Mouse (Mus musculus) cortical plate, adult 2 months (tissue): Measurements from ENCODE around the gene Dnajc3.

Experiments used
- CTCF ChIP-seq: fragments of 200-500 bp; IDR thresholded peaks from 2 replicates; pipeline ENCODE4 v1.5.1; 2011; ENCODE audit warnings: mild to moderate bottlenecking, control low read depth, low read length; ENCODE audit not compliant: insufficient read depth; ENCODE audit errors: extremely low read depth
- POLR2A ChIP-seq: fragments of 200-500 bp; IDR thresholded peaks from 2 replicates; pipeline ENCODE4 v1.6.1; 2011; ENCODE audit warnings: mild to moderate bottlenecking, low read length, control low read depth; ENCODE audit not compliant: insufficient read depth; ENCODE audit errors: extremely low read depth

GRCm38 (mm10) chr14:118977136-118977816 lies 39.5 kb downstream of the Dnajc3 start:
- TF ChIP-seq CTCF (no peak), POLR2A (no peak)
